Mouse (Mus musculus) midbrain, embryonic 14.5 days (tissue): Measurements from ENCODE around the gene Rnase9. TPM values are rescaled to one million over a fixed set of nuclear protein-coding genes. Genes with fewer than 3 reads are reported as not detected.

Source experiments
- ATAC-seq: fragments of 200-750 bp; cut with Nextera tagmentation; 2 replicates; pipeline ENCODE4 v1.8.0; 2017; ENCODE audit warnings: moderate number of reproducible peaks, moderate library complexity; ENCODE audit not compliant: low FRiP score, low TSS enrichment
- DNase-seq: peaks from one replicate; pipeline ENCODE4 v3.0.0-alpha.2; 2015
- H3K27ac ChIP-seq: fragments of 300-500 bp; sonication (generic); replicated peaks from 2 replicates; pipeline ENCODE4 v1.5.1; 2014; ENCODE audit warnings: mild to moderate bottlenecking, low read depth, low read length, moderate library complexity
- H3K27me3 ChIP-seq: fragments of 300-500 bp; sonication (generic); 2 replicates; pipeline ENCODE4 v1.6.1; 2014; ENCODE audit warnings: low read length, control low read depth, mixed read lengths; ENCODE audit not compliant: control insufficient read depth, insufficient read depth
- H3K36me3 ChIP-seq: fragments of 300-500 bp; sonication (generic); 2 replicates; pipeline ENCODE4 v1.6.1; 2014; ENCODE audit warnings: low read length, control low read depth; ENCODE audit not compliant: control insufficient read depth, insufficient read depth
- H3K4me1 ChIP-seq: fragments of 300-500 bp; sonication (generic); 2 replicates; pipeline ENCODE4 v1.6.1; 2014; ENCODE audit warnings: mild to moderate bottlenecking, antibody characterized with exemption, low read length, control low read depth; ENCODE audit not compliant: control insufficient read depth, insufficient read depth
- H3K4me2 ChIP-seq: fragments of 300-500 bp; sonication (generic); 2 replicates; pipeline ENCODE4 v1.6.1; 2014; ENCODE audit warnings: mild to moderate bottlenecking, low read length, moderate library complexity
- H3K4me3 ChIP-seq: fragments of 300-500 bp; sonication (generic); replicated peaks from 2 replicates; pipeline ENCODE4 v1.5.1; 2014; ENCODE audit warnings: low read depth, low read length
- H3K9ac ChIP-seq: fragments of 300-500 bp; sonication (generic); replicated peaks from 2 replicates; pipeline ENCODE4 v1.6.1; 2014; ENCODE audit warnings: mild to moderate bottlenecking, low read length, moderate library complexity
- H3K9me3 ChIP-seq: fragments of 300-500 bp; sonication (generic); 2 replicates; pipeline ENCODE4 v1.6.1; 2016; ENCODE audit warnings: low read length, control low read depth, mixed read lengths; ENCODE audit not compliant: control insufficient read depth
- WGBS: fragments of 180-500 bp; shearing (Covaris S2); extraction: QIAGEN DNeasy Blood & Tissue Kit; methylation state at CpG from one replicate; pipeline ENCODE4 v1.1.7; 2014; 5-methylcytosine and 5-hydroxymethylcytosine counted together
- polyA plus RNA-seq: library from polyadenylated mRNA; unstranded; fragments of >200 nt; fragmentation: Nextera tagmentation; extraction: Ambion mirVana; gene quantifications from 2 replicates; pipeline ENCODE4 v1.2.1, GENCODE M21; 2014

Gene Rnase9
- not detected in 2 replicates for polyA plus RNA-seq

DNA sequence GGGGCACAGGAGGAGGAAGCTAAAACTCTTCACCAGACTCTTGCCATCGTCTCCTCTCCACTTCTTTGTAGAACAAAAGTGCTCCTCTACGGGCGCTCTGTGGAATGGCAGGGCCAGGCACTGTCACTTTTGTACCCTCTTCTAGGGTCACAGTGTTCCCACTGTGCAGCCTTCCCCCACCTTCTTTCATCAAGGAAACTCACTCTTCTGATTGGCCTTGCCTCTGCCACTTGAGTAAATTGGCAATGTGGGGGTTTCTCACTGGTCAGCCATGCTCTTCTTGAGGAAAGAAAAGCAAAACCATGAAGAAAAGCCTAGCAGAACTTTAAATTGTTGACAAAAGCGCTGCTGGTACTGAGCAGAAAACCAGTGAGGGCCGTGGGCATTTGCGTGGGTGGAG is at the start of gene Rnase9:
Gene Rnase9 (minus strand): TSS at position 101 of the 400 bp plus-strand sequence.
- DNase-seq (no peak), ATAC-seq (no peak)
- H3K27me3 ChIP-seq, result no peaks in the 10 kb centered on the region
- no peak within 1 kb of the TSS for H3K4me2 ChIP-seq
- H3K9me3 ChIP-seq, result no peaks in the 10 kb centered on the region
- H3K4me1 ChIP-seq, result no peaks in the 10 kb centered on the region
- WGBS, result 65% methylated on average over 6 of the region's 6 CpGs
- H3K9ac ChIP-seq, result no peak within 1 kb of the TSS
- no peak within 1 kb of the TSS for H3K4me3 ChIP-seq
- no peaks in the 10 kb centered on the region for H3K36me3 ChIP-seq
- no peak within 1 kb of the TSS for H3K27ac ChIP-seq

DNA sequence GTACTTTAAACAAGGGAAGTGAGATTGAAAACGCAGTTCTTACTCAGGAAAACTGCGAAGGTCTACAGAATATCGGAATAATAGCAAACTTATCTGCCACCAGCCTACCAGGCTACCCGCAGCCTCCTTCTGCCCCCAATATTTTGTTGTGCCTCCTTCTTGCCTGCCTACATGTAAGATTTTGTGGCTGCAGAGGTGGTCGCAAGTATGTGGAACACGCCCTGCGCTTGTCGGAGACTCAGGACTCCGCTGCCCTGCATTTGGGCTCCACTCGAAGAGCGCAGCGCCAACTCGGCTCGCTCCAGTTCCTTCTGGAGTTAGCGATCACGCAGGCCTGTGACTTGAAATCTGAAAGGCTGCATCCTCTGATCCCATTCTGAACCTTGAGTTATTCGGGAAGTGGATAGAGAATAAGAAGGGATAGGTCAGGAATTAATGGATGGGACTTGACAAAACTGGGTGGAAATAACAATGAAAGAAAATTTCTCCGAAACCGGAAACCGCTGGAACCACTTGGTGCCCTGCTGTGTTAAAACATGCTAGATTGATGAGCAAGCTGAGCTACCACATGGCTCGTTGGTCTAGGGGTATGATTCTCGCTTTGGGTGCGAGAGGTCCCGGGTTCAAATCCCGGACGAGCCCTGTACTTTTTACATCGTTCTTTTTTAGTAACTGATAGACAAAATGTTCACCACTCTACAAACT is 48.6 kb upstream of the Rnase9 start:
- DNase-seq, result peak; percentile 90

DNA sequence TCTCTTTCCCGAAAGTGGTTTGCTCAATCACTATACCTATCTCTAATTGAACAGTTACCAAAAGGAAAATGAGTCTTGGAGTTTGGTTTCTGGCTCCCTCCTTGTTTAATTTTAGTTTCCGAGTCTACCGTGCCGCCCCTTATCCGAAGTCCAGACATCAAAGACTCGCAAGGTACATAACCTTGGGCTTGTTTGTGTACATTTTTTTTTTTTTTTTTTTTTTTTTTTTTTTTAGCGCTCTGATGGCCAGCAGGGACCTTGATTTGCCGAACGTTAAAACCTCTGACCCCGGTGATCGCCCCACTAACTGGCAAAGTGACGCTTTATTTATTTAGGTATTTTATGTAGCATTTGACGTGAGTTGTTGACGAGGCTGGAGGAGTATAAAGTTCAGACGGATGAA is 48.0 kb upstream of the Rnase9 start:
- H3K4me3 ChIP-seq, result peak overlapping the region; percentile 67
- peak overlapping the region; percentile 66 for H3K27ac ChIP-seq
- no peaks in the 10 kb centered on the region for H3K36me3 ChIP-seq
- H3K27me3 ChIP-seq, result no peaks in the 10 kb centered on the region
- no peak for ATAC-seq
- no peaks in the 10 kb centered on the region for H3K9me3 ChIP-seq
- DNase-seq, result no peak
- no peaks in the 10 kb centered on the region for H3K4me1 ChIP-seq
- peak overlapping the region; percentile 50 for H3K9ac ChIP-seq
- peak overlapping the region; percentile 76 for H3K4me2 ChIP-seq
- WGBS, result 0% methylated on average over 15 of the region's 15 CpGs

More for the DNA sequence above, 48.6 kb upstream of the Rnase9 start:
- peak overlapping the region; percentile 67 for H3K4me3 ChIP-seq
- ATAC-seq, result peak; percentile 54
- WGBS, result under 1% methylated on average over 27 of the region's 27 CpGs
- H3K27me3 ChIP-seq, result no peaks in the 10 kb centered on the region
- H3K27ac ChIP-seq, result peak overlapping the region; percentile 66
- H3K9ac ChIP-seq, result peak overlapping the region; percentile 50
- no peaks in the 10 kb centered on the region for H3K9me3 ChIP-seq
- H3K36me3 ChIP-seq, result no peaks in the 10 kb centered on the region
- no peaks in the 10 kb centered on the region for H3K4me1 ChIP-seq
- H3K4me2 ChIP-seq, result peak overlapping the region; percentile 76

- no peaks in the 10 kb centered on the region for H3K36me3 ChIP-seq
- H3K4me3 ChIP-seq, result peak overlapping the region; percentile 67
- no peaks in the 10 kb centered on the region for H3K9me3 ChIP-seq
- peak overlapping the region; percentile 46 for H3K27ac ChIP-seq
- peak overlapping the region; percentile 76 for H3K4me2 ChIP-seq
- H3K4me1 ChIP-seq, result no peaks in the 10 kb centered on the region
- ATAC-seq (peak; percentile 94), DNase-seq (peak; percentile 97)
- peak overlapping the region; percentile 59 for H3K9ac ChIP-seq
- WGBS, result under 1% methylated on average over 34 of the region's 34 CpGs
- peaks cover 4% of the 10 kb centered on the region; the same call in 1 of the 2 replicates for H3K27me3 ChIP-seq
These were observed 47.5 kb upstream of the Rnase9 start for GRCm38 (mm10) chr14:51088970-51089673.

- peak; percentile 86 for DNase-seq
- peak overlapping the region; percentile 59 for H3K9ac ChIP-seq
- H3K4me3 ChIP-seq, result peak overlapping the region; percentile 67
- H3K27ac ChIP-seq, result peak overlapping the region; percentile 46
- H3K36me3 ChIP-seq, result no peaks in the 10 kb centered on the region
- ATAC-seq, result peak; percentile 55
- 0 out of 2 replicates have a peak, but pooled peaks cover 6% of the 10 kb centered on the region for H3K4me1 ChIP-seq
- peaks cover 10% of the 10 kb centered on the region for H3K27me3 ChIP-seq
- WGBS, result under 1% methylated on average over 23 of the region's 23 CpGs
- H3K4me2 ChIP-seq, result peak overlapping the region; percentile 76
- H3K9me3 ChIP-seq, result no peaks in the 10 kb centered on the region
These were observed 46.7 kb upstream of the Rnase9 start for GRCm38 (mm10) chr14:51088166-51088969.

DNA sequence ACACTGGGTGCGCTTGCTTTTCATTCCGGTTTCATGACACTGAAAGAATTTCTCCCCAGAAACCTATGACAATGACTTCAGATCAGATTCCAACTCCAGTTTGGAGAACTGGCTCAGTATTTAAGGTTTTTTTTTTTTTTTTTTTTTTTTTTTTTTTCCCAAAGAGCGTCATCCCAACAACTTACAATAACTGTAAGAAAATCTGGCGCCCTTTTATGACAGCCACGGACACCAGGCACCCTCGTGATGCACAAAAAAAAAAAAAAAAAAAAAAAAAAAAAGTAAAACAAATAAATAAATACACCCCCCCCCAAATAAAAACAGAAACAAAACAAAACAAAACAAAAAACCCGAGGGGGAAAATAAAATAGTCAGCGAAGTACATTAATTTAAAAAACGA is 46.1 kb upstream of the Rnase9 start:
- peaks cover 15% of the 10 kb centered on the region for H3K27me3 ChIP-seq
- ATAC-seq (no peak), DNase-seq (peak; percentile 31)
- 0 out of 2 replicates have a peak, but pooled peaks cover 10% of the 10 kb centered on the region for H3K4me1 ChIP-seq
- no peak overlapping the region for H3K27ac ChIP-seq
- H3K36me3 ChIP-seq, result no peaks in the 10 kb centered on the region
- H3K4me2 ChIP-seq, result peak overlapping the region; percentile 76
- peak overlapping the region; percentile 67 for H3K4me3 ChIP-seq
- H3K9ac ChIP-seq, result 0 out of 2 replicates have a peak overlapping the region, but pooled peaks have one; percentile 59
- 9% methylated on average over 9 of the region's 9 CpGs for WGBS
- H3K9me3 ChIP-seq, result no peaks in the 10 kb centered on the region

GRCm38 (mm10) chr14:51085911-51086310 is 44.2 kb upstream of the Rnase9 start:
- H3K9me3 ChIP-seq, result no peaks in the 10 kb centered on the region
- 82% methylated on average over 4 of the region's 4 CpGs for WGBS

DNA sequence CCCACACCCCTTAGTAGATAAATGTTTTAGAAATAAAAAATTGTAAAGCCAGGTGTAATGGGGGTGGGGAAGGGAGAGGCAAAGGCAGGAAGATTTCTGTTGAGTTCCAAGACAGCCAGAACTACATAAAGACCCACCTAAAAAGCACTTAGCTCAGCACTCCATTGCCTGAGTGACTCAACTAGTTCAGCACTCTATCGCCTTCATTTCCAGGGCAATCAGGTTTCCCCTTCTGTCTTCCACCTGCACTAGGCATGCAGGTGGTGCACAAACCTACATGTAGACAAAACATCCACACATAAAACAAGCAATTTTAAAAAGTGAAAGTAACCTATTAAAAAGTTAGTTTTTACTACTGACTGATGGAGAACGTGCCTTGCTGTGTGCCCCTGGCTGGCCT is 43.4 kb upstream of the Rnase9 start:
- peaks cover 15% of the 10 kb centered on the region for H3K27me3 ChIP-seq
- no peak for DNase-seq
- 0 out of 2 replicates have a peak, but pooled peaks cover 10% of the 10 kb centered on the region for H3K4me1 ChIP-seq
- H3K9ac ChIP-seq, result no peak overlapping the region
- no peak overlapping the region for H3K4me3 ChIP-seq
- no peak for ATAC-seq
- H3K9me3 ChIP-seq, result no peaks in the 10 kb centered on the region
- H3K27ac ChIP-seq, result no peak overlapping the region
- H3K4me2 ChIP-seq, result no peak overlapping the region
- WGBS, result 86% methylated on average over 2 of the region's 2 CpGs
- no peaks in the 10 kb centered on the region for H3K36me3 ChIP-seq

More at GRCm38 (mm10) chr14:51085911-51086310, 44.2 kb upstream of the Rnase9 start:
- H3K36me3 ChIP-seq, result no peaks in the 10 kb centered on the region
- H3K4me2 ChIP-seq, result no peak overlapping the region
- H3K9ac ChIP-seq, result no peak overlapping the region
- peaks cover 15% of the 10 kb centered on the region for H3K27me3 ChIP-seq
- no peak for ATAC-seq
- no peak overlapping the region for H3K27ac ChIP-seq
- no peak overlapping the region for H3K4me3 ChIP-seq
- H3K4me1 ChIP-seq, result 0 out of 2 replicates have a peak, but pooled peaks cover 10% of the 10 kb centered on the region
- no peak for DNase-seq
